Mouse (Mus musculus) thymus, adult 2 months (tissue): Measurements from ENCODE around the gene Rab26.

Source experiments
- CTCF ChIP-seq: fragments of 200-500 bp; IDR thresholded peaks from 2 replicates; pipeline ENCODE4 v1.5.1; 2012; ENCODE audit warnings: mild to moderate bottlenecking, control low read depth, low read length, moderate library complexity, borderline replicate concordance; ENCODE audit not compliant: control insufficient read depth, poor library complexity, insufficient read depth; ENCODE audit errors: extremely low read depth
- POLR2A ChIP-seq: fragments of 200-500 bp; IDR thresholded peaks from 2 replicates; pipeline ENCODE4 v1.6.1; 2012; ENCODE audit warnings: mild to moderate bottlenecking, low read length, control low read depth, moderate library complexity; ENCODE audit not compliant: control insufficient read depth, poor library complexity, insufficient read depth; ENCODE audit errors: extremely low read depth

DNA sequence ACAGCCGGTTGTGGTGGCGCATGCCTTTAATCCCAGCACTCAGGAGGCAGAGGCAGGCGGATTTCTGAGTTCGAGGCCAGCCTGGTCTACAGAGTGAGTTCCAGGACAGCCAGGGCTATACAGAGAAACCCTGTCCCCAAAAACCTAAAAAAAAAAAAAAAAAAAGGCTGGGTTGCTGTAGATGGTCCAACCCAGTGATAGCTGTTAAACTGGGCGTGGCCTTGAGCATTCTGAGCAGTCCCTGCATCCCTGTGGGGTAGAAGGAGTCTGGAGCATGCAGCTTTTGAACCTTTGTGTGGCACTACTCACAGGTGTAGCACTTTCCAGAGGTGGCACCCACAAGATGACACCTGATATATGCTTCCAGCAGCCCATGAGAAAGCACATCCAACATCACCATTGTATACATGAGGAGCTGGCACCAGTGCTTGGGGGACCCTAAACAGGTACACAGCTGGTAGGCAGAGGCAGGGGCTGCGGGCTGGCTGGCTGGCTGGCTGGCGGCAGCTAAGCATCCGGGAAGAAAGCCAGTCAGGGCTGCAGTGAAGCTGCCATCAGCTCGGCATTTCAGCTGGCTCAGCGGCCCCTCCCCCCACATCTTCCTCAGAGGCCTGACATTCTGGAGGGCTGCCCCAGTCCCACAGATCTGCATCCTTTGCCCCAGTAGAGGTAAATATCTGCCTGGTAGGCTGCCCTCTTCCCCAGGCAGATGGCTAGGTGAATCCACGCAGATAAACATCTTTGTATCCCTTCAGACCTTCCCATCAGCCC lies 48.7 kb downstream of the Rab26 start:
- TF ChIP-seq CTCF (no peak), POLR2A (no peak)
